17 mouse cellular contexts compared by ENCODE assay signal in genomic region chr10:83624065-83624464, GRCm38 (mm10). TPM values are rescaled to one million over a fixed set of nuclear protein-coding genes. Genes with fewer than 3 reads are reported as not detected.
DNase-seq lines count a peak whose midpoint lies in the region; ATAC-seq and TF ChIP-seq lines count a peak whose summit lies in the region.
"Had no signal": no experiment of that assay in that cellular context is flagged by ENCODE, and none has a peak within 500 bp of the region (broad histone marks: within the 10 kb centered on the region; RNA-seq: fewer than 3 reads in every experiment).

No protein-coding gene starts in this region.

- H3K4me1 ChIP-seq in lung, postnatal 0 days (ENCODE audit: insufficient read depth, low read depth, low read length) = no peaks in the 10 kb centered on the region
- H3K4me1 ChIP-seq in stomach, postnatal 0 days (replicated peaks; ENCODE audit: control insufficient read depth, insufficient read depth) = no peaks in the 10 kb centered on the region
- H3K4me1 ChIP-seq: embryonic facial prominence, embryonic 12.5 days; heart, embryonic 13.5 days had no signal

- H3K27ac ChIP-seq in lung, postnatal 0 days (ENCODE audit: low read length) = no peak overlapping the region
- no peak overlapping the region; the same call in 1 of the 2 replicates for H3K27ac ChIP-seq in stomach, postnatal 0 days (replicated peaks)
- H3K27ac ChIP-seq: embryonic facial prominence, embryonic 12.5 days; forebrain, embryonic 15.5 days; heart, embryonic 13.5 days; hindbrain, embryonic 15.5 days had no signal

- peak; percentile 32 for TF ChIP-seq CTCF in lung, postnatal 0 days (IDR thresholded peaks at IDR 0.05)
- peak; percentile 8; the same call in 1 of the 2 replicates for TF ChIP-seq CTCF in stomach, postnatal 0 days (IDR thresholded peaks at IDR 0.05; ENCODE audit: low read depth)

- peak; percentile 64 for DNase-seq in cerebellum, adult 11-12 months
- DNase-seq in cerebellum, adult 11 months = no peak
- peak; percentile 65 for DNase-seq in left cerebral cortex, postnatal 4 days
- DNase-seq in left cerebral cortex, adult 8-10 months (ENCODE audit: low spot score in 2 of 2) = no peak
- no peak for DNase-seq in lung, postnatal 0 days (ENCODE audit: low spot score)
- DNase-seq in lung, postnatal 25 days (ENCODE audit: low spot score) = no peak
- DNase-seq in stomach, postnatal 0 days (ENCODE audit: low spot score) = peak; percentile 35
- no peak for DNase-seq in kidney, postnatal 10 days
- DNase-seq: adrenal gland, adult 8-10 months; adrenal gland, postnatal 36 days; B cell, adult 2 months had no signal

- peaks cover 18% of the 10 kb centered on the region; the same call in 1 of the 2 replicates for H3K36me3 ChIP-seq in lung, postnatal 0 days (ENCODE audit: insufficient read depth, low read length)
- peaks cover 9% of the 10 kb centered on the region; the same call in 1 of the 2 replicates for H3K36me3 ChIP-seq in stomach, postnatal 0 days (ENCODE audit: control insufficient read depth, insufficient read depth, low read length)
- H3K36me3 ChIP-seq: G1E had no signal

- no peaks in the 10 kb centered on the region for H3K27me3 ChIP-seq in lung, postnatal 0 days (replicated peaks; ENCODE audit: insufficient read depth, low read length)
- H3K27me3 ChIP-seq in stomach, postnatal 0 days (ENCODE audit: control insufficient read depth, insufficient read depth, low read length) = no peaks in the 10 kb centered on the region
- H3K27me3 ChIP-seq: embryonic facial prominence, embryonic 12.5 days; forebrain, embryonic 15.5 days; heart, embryonic 13.5 days; hindbrain, embryonic 15.5 days had no signal

- no peak overlapping the region for H3K9ac ChIP-seq in lung, postnatal 0 days (replicated peaks; ENCODE audit: low read depth)
- no peak overlapping the region for H3K9ac ChIP-seq in stomach, postnatal 0 days (ENCODE audit: low read length)
- H3K9ac ChIP-seq: embryonic facial prominence, embryonic 12.5 days; forebrain, embryonic 15.5 days; heart, embryonic 13.5 days; hindbrain, embryonic 15.5 days had no signal

- ATAC-seq in lung, postnatal 0 days = 0 out of 2 replicates have a peak, but pooled peaks have one; percentile 42
- no peak for ATAC-seq in stomach, postnatal 0 days (ENCODE audit: low FRiP score, low TSS enrichment)
- ATAC-seq: CD4-positive, CD25-positive, alpha-beta regulatory T cell, adult 4 months; forebrain, embryonic 15.5 days had no signal

- 60% methylated on average over 8 of the region's 8 CpGs for whole genome bisulfite sequencing in lung, postnatal 0 days
- WGBS in stomach, postnatal 0 days = 51% methylated on average over 8 of the region's 8 CpGs

- H3K4me2 ChIP-seq in lung, postnatal 0 days (replicated peaks; ENCODE audit: low read depth, low read length) = no peak overlapping the region
- H3K4me2 ChIP-seq in stomach, postnatal 0 days (replicated peaks; ENCODE audit: low read depth) = no peak overlapping the region
- H3K4me2 ChIP-seq: embryonic facial prominence, embryonic 12.5 days; forebrain, embryonic 15.5 days; heart, embryonic 13.5 days; hindbrain, embryonic 15.5 days had no signal

- H3K9me3 ChIP-seq in lung, postnatal 0 days (ENCODE audit: low read length) = no peaks in the 10 kb centered on the region
- H3K9me3 ChIP-seq in stomach, postnatal 0 days (ENCODE audit: control insufficient read depth, low read length) = no peaks in the 10 kb centered on the region
- H3K9me3 ChIP-seq: embryonic facial prominence, embryonic 12.5 days; forebrain, embryonic 15.5 days; G1E; heart, embryonic 13.5 days; hindbrain, embryonic 15.5 days had no signal

- TF ChIP-seq EP300 in lung, postnatal 0 days (IDR thresholded peaks at IDR 0.05) = no peak
- no peak for TF ChIP-seq EP300 in stomach, postnatal 0 days (optimal IDR thresholded peaks at IDR 0.05)

- intact Hi-C loops in left cerebral cortex, postnatal 4 days (cut with DNase I) = no loop called here

- no peak overlapping the region for H3K4me3 ChIP-seq in lung, postnatal 0 days (ENCODE audit: low read depth, low read length)
- H3K4me3 ChIP-seq in stomach, postnatal 0 days (ENCODE audit: low read depth, low read length) = no peak overlapping the region
- H3K4me3 ChIP-seq: embryonic facial prominence, embryonic 12.5 days; forebrain, embryonic 15.5 days; heart, embryonic 13.5 days; hindbrain, embryonic 15.5 days had no signal

RNA-seq across cellular contexts. Expression of gene Appl2, which starts 24.5 kb away (rescaled TPM):
- total RNA-seq in left cerebral cortex, postnatal 4 days (2021) = 10 to 100 TPM; 35.9 to 38.8 TPM
- total RNA-seq in left cerebral cortex, adult 8-10 months (2022) = 10 to 100 TPM; 71.4 to 89.6 (median 73.7) TPM
- polyA plus RNA-seq in lung, postnatal 0 days (2015; fragmentation: Nextera tagmentation; extraction: Ambion mirVana) = 40.5 and 54.3 TPM in 2 replicates
- polyA plus RNA-seq in stomach, postnatal 0 days (2015; fragmentation: Nextera tagmentation; extraction: Ambion mirVana) = 34.3 and 35.8 TPM in 2 replicates

Comparison
In these comparisons a context has a peak if more than half of its experiments do, and no peak if none do; other contexts are left out.
1. DNase-seq: peak in cerebellum, adult 11-12 months (single experiment), left cerebral cortex, postnatal 4 days (single experiment) and stomach, postnatal 0 days (single experiment); none in cerebellum, adult 11 months (single experiment), left cerebral cortex, adult 8-10 months (0 of 2), lung, postnatal 0 days (single experiment), lung, postnatal 25 days (single experiment) and kidney, postnatal 10 days (single experiment).